Mouse (Mus musculus) gonadal fat pad, adult 2 months (tissue): ENCODE measurements around the gene Gm42957. TPM values are rescaled to one million over a fixed set of nuclear protein-coding genes. Genes with fewer than 3 reads are reported as not detected.
A peak's percentile ranks its signal among the peaks of the same experiment; 100 is the strongest.
"Not testable (repeated sequence)": the region's sequence is repeated elsewhere in the genome, so short reads cannot be mapped to it uniquely, and the experiment has no call there.

Source experiments
- DNase-seq: peaks from one replicate; pipeline ENCODE4 v3.0.0-alpha.2; 2012; ENCODE audit warnings: low read depth
- polyA plus RNA-seq: library from polyadenylated mRNA; depleted of rRNA; stranded (reverse); fragments of >200 nt; gene quantifications from 2 replicates; pipeline ENCODE4 v1.2.3, GENCODE M21; 2012; rRNA removed

The Gm42957 gene
- 0.09 and 0.10 TPM in 2 replicates for polyA plus RNA-seq

- peak; percentile 49 for DNase-seq
Measured at GRCm38 (mm10) chr3:96634928-96635879, at the start of gene Gm42957, which contains the start of gene Pex11b. Gm42957 (plus strand) TSS chr3:96635474. Pex11b (plus strand) TSS chr3:96635376.

- DNase-seq: no peak
Measured at GRCm38 (mm10) chr3:96590657-96591056, 44.6 kb upstream of the Gm42957 start.

GRCm38 (mm10) chr3:96593374-96593773 is 41.9 kb upstream of the Gm42957 start:
- no peak for DNase-seq

GRCm38 (mm10) chr3:96593790-96594560 is 41.3 kb upstream of the Gm42957 start, which contains the start of gene Polr3gl:
Polr3gl (minus strand) TSS chr3:96594181.
- DNase-seq: peak; percentile 74

- DNase-seq: no peak
Measured at GRCm38 (mm10) chr3:96594851-96595250, 40.4 kb upstream of the Gm42957 start.

- DNase-seq: no peak
Measured at GRCm38 (mm10) chr3:96595661-96596060, 39.6 kb upstream of the Gm42957 start.

GRCm38 (mm10) chr3:96596228-96596707 is 39.0 kb upstream of the Gm42957 start, which contains the start of gene Ankrd34a:
Ankrd34a (plus strand) TSS chr3:96596636.
- DNase-seq: no peak

- no peak for DNase-seq
Measured at GRCm38 (mm10) chr3:96596855-96597254, 38.4 kb upstream of the Gm42957 start.

GRCm38 (mm10) chr3:96597435-96597891 is 37.8 kb upstream of the Gm42957 start:
- DNase-seq: no peak

- DNase-seq: no peak
Measured at GRCm38 (mm10) chr3:96598156-96599068, 36.9 kb upstream of the Gm42957 start.

GRCm38 (mm10) chr3:96599069-96599393 is 36.2 kb upstream of the Gm42957 start:
- no peak for DNase-seq

- no peak for DNase-seq
Measured at GRCm38 (mm10) chr3:96599411-96599810, 35.9 kb upstream of the Gm42957 start.

- no peak for DNase-seq
Measured at GRCm38 (mm10) chr3:96600639-96601250, 34.5 kb upstream of the Gm42957 start, which contains the start of gene Lix1l. Lix1l (plus strand) TSS chr3:96601149.

- DNase-seq: no peak
Measured at GRCm38 (mm10) chr3:96601251-96601787, 34.0 kb upstream of the Gm42957 start.

- DNase-seq: no peak
Measured at GRCm38 (mm10) chr3:96601941-96602703, 33.2 kb upstream of the Gm42957 start.

- DNase-seq: no peak
Measured at GRCm38 (mm10) chr3:96602704-96603084, 32.6 kb upstream of the Gm42957 start.

- DNase-seq: no peak
Measured at GRCm38 (mm10) chr3:96603311-96603710, 32.0 kb upstream of the Gm42957 start.

- DNase-seq: not testable (repeated sequence)
Measured at GRCm38 (mm10) chr3:96606007-96606406, 29.3 kb upstream of the Gm42957 start.

- no peak for DNase-seq
Measured at GRCm38 (mm10) chr3:96606618-96607017, 28.7 kb upstream of the Gm42957 start.
